Mouse (Mus musculus) 3134 (cell line): ENCODE measurements around the gene Chchd6.
A peak's percentile ranks its signal among the peaks of the same experiment; 100 is the strongest.

Experiments used
- DNase-seq: peaks from one replicate; pipeline ENCODE4 v3.0.0-alpha.2; 2011; ENCODE audit warnings: low spot score; ENCODE audit not compliant: insufficient read length; ENCODE audit errors: extremely low read depth

Gene Chchd6

DNA sequence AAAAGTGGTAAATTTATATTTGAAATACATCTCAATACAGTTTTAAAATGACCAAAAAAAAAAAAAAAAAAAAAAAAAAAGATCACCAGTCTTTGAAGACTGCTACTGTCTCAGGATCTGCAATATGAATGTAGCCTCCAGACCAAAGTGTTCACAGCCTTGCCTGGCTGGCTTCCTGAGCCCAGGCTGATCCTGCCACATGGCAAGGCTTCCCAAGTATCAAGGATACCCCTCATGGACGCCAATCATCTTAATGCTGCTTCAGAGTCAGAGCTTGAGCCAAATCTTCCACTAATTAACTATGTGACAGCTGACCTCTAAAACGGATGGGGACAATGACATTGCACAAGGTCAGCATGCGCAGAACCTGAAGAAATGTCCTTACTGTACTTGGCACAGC lies 3.9 kb downstream of the Chchd6 start:
- DNase-seq, result no peak

DNA sequence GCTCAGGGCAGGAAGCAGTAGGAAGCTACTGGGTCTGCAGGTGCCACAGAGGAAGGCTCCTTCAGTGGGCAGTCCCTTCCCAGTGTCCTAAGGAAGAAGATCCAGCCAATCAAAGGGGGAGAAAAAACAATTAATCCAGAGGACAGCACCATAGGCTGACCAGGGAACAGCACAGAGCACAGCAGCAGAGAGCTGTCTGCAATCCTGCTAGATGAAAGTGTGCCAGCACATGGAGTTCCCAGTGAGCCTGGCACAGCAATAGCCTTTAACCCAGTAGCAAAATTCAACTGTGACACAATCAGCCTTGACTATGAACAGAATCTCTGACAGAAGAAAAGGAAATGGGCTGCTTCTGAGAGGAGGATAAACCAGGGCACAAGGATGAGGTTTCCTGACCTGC lies 9.8 kb downstream of the Chchd6 start:
- no peak for DNase-seq

DNA sequence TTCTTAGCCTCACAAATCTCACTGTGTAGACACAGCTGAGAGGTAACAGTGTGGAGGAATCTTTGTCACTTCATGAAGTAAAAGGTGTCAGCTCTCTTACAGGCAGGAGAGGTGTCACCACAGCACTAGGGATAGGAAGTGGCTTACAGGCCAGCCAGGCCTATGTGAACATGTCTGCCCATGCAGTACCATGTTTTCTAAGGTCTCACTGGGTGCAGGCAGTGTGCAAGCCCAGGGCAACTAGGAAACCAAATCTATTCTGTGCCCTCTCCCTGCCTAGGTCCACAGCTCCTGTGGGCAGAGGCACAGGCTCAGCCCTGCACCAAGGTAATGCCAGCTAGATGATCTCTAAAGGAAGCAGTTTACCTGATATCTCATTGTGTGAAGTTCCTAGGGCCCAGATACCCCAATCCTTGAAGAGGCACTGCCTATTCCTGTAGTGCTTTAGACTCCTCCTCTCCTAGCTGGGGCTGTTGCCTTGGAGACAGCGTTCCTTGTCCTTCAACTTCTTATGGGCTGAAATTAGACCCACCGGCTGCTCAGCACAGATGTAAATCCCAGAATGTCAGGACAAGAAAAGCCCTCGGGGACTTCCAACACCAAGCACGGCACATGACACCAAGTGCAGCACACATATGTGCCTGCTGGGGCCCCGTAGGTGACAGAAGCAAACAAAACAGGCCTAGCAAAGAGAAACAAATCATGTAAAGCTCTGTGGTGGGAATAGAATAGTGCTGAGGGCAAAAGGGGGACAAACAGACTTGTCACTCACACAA lies 10.6 kb downstream of the Chchd6 start:
- DNase-seq, result no peak

DNA sequence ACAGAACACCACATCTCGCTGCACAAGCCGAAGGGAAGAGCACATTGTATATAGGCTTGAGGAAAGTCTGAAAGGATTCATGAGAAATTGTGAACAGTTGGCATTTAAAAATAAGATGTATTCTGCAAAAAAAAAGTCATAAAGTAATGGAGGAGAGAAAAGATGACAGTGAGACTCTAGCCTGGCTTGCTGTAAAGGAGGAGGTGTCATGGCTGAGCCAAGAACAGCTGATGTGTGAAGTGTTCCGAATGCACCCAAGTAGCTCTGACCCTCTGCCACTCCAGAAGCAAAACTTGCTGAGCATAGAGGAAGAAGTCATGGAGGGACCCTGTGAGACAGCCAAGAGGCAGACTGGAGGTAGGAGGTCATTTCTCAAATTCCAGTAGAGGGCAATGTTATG lies 12.3 kb downstream of the Chchd6 start:
- DNase-seq, result no peak

DNA sequence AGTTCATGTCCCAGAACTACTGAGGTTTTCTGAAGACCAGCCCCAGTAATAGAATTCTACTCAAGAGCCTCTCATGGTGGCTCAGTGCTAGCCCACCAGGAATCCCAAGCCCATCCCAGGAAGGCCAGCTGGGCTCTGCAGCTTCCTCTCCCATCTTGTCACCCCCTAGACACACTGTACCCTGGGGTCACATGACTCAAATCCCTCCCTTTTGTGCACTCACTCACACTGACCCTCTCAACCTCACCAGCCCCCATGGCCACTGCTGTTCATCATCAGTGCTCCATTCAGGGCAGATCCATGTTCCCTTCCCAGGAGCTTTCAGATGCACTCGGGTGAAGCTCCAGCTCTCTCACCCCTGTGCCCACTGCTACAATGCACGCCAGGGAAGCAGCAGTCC lies 20.8 kb downstream of the Chchd6 start:
- DNase-seq, result no peak

DNA sequence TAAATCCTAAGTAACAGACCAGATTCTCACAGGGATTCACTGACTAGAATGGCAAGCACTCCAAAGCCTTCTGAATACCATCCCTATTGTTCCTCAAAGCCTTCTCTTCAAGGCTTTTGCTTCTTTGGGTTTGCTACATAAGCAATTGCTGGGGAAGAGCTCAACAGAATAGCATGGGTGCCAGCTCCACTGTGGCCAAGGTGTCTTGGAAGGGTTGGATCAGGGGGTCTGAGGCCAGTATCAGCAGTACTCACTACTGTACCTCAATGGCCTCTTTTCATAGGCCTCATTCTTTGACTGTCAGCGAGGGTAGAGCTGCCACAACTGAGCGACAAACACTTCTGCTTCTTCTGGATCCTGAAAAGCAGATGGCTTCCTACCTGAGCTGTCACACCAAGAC lies 21.7 kb downstream of the Chchd6 start:
- no peak for DNase-seq

DNA sequence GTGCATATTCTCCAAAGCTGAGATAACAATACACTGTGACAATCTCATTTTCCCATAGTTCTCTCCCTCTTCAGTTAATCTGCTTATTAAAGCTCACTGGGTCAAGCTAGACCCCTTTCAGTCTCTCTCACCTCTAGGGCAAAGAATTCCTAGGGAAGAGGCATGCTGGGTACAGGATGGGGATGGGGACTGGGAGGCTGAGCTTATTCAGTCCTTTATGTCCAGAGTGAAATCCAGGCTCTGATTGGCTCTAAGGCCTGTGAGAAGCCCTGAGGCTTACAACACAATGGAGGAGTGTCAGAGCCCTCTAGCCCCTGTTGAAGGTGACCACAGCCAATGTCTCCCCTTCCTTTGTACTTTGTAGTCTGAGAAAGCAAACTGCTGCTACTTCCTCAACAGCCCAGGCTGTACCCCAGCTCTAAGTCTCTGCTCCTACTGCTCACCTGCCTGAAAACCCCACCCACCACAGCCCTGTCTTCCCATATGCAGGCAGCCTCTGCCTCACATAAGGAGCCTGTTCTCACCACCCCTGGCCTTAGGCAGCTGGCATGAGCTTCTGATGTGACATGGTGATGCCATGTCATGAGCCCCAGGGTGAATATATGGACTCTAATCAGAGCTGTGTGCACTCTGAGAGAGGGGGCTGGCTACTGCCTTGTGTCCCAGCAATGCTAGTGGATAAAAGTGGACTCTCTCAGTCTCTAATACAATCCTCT lies 22.4 kb downstream of the Chchd6 start:
- DNase-seq, result no peak

DNA sequence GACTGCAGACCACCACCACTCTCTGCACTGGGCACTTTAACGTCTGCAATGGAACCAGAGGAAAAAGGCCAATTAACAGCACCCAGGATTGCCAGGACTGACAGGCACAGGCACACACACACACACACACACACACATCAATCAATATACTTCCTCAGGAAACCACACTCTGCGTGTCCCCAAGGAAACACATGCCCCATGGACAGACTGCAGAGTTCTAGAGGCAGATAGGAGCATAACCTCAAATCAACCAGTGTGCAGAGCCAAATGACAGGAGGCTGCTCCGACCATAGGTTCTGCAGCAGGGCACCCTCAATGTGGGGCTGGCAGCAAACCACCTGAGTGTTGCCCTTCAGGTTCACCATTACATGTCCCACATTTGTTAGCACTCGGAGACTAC lies 26.1 kb downstream of the Chchd6 start:
- no peak for DNase-seq

DNA sequence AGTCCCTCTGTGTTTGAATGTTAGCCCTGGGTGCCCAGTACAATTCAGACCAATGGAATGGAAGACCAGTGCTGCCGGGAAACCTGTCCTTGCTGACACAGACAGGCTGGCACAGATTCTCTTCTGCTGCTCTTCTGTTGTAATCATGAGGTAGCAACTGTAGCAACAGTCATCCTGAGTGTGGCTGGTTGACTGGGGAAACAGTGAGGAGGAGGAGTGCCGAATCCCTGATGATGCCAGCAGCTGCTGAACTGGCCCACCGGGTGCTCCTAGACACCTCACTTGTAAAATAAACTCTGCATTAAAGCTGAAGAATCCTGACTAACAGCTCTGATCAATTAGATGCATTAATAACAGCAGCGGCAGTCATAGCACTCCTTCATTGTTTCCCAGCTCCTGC lies 28.7 kb downstream of the Chchd6 start:
- no peak for DNase-seq

DNA sequence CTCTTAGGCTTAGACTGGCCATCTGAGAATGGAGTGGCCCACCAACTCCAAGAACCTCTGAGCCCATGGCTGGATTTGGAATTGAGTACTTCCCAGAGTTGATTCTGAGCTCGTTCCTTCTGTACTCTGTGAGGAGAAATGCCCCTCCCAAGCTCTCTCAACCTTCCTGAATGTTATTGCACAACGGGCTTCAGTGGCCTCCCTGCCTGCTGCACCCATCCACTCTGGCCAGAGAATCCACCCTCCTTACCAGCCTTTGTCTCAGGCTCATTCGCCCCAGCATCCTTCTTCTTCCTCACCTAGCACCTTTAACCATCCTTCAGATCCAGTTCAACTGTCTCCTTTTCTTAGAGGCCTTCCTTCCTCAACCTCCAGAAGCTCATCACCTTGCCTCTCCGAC lies 32.1 kb downstream of the Chchd6 start:
- DNase-seq, result no peak

DNA sequence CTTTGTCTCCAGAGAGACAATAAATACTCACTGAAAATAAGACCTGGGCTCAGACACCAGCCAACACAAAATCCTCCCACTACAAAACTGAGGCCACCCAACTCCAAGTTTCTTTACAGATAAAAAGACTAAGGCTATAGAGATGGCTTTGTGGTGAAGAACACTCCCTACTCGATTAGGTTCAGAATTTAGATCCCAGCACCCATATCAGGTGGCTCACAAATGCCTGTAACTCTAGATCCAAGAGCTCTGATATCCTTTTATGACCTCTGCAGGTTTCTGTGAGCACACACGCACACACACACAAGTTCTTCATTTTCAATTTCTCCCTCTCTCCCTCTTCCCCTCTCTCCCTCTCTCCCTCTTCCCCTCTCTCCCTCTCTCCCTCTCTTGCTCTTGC lies 34.6 kb downstream of the Chchd6 start:
- DNase-seq, result no peak

DNA sequence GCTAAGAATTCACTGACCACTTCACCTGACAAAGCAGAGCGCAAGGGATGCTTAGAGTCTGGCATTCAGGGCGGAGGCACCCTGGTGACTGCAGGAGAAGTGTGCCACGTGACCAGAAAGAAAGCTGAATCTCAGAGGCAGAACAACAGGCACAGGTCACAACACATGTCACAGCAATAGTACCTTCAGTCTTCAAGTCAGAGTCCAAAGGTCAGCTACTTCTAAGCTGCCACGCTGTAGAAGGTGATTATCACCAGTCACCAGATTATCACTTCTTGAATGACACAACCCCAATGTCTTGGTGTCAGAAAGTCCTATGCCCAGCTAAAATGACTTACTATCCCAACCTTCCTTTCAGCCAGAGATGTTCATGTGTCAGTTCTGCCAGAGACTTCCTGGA lies 37.8 kb downstream of the Chchd6 start:
- DNase-seq, result no peak

DNA sequence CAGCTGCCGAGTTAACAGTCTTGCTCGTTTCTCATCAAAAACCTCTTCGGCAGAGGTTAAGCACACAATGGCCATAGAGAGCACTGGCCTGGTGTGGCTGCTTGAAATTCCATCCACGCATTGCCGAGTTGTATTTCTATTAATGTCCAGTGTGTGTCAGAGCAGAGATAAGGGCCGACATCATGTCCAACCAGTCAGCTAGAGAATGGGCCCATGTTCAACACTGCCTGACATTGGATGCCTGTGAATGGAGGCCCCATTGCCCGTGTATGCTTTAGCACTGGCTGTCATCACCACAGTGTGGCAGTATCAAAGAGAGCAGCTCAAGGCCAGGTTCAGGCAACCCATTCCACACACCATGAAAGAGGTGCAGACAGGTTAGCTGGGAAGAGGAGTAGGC lies 38.9 kb downstream of the Chchd6 start:
- no peak for DNase-seq

DNA sequence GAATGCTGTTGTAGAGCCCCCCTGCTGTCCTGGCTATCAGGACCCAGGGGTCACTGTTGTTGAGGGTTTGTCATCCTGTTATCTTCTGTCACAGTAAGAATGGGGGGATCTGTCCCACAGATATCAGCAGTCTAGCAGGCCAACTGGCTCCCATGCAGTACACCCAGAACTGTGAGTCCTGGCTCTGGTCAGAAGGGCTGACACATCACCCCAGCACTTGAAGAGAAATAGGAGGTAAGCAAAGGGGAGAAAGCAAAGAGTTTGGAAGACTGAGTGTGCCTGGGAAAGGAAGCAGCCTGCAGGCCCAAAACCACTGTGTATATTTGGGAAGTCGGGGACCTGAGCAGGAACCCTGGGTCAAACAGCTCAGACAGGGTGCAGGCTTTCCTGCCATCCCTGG lies 39.5 kb downstream of the Chchd6 start:
- DNase-seq, result no peak

DNA sequence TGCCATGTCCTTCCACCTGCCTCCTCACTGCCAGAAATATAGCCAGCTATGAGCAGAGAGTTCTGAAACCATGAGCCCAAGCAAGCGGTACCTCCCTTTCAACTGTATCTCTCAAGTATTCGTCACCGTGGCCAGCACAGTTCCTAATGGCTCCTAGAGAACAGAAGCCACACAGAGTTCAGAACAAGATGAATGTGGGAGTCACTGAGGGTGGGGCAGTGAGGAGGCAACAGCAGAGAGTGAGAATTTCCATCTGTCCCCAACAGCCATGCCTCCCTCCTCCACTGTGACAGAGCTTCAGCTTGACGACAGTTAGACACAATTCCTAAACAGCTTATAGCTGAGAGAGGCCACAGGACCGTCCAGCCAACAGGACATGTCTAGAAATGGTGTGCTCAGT lies 41.4 kb downstream of the Chchd6 start:
- DNase-seq, result no peak

DNA sequence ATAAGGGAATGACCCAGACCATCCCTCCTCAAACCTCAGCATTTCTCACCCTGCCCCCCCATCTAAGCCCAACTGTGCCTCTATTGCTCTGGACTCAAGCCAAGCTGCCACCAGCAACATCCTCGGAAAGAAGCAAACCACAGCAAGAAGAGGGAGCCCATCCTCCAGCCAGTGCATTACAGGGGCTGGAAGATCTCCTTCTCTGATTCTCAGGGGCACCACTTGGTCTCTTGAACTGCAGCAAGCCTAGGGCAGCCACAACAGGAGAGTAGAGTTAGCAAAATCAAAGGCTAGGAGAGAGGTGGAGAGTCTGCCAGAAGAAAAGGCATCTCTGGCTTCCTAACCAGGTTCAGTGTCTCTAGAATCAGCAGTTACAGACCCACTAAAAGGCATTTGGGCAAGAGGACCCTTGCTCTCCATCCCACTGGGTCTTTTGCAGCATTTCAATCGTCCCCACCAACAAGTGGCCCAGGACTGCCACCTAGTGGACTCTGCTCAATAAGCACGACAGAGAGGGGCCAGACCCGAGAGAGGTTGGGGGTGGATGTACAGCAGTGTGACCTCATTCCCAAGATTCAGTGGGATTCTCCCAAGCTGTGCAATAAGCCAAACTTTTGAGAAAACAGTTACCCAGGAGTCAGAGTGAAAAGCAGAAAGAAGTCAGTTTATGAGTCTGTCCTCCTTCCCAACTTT lies 42.3 kb downstream of the Chchd6 start:
- DNase-seq, result peak; percentile 18

DNA sequence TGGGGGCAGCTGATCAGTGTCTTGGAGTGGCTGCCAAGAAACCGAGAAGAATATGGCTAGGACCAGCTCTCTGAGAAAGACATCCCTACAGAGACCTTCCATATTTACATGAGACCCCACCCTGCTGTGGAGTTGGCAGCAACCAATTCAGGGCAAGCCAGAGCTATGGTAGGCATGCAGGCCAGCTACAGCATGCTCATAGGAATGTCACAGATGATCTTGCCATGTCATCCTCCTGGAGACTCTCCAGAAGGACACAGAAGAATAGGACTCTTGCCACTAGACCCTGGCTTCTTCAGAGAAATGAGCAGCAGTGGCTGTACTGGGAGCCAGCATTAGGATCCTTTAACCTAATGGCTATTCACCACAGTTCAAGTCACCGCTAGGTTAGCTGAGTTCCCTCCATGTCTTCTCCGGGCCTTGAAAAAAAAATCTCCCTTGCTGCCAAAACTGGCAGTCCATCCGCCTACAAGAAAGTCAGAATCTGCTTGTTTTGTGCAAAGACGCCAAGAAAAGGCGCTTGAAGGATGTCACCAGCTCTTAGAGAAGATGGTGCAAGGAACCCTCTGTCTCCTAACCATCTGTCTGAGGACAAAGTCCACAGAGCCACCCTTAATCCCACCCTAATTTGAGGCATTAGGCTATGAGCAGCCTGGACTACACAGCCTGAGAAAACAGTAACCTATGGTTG lies 43.0 kb downstream of the Chchd6 start:
- no peak for DNase-seq

DNA sequence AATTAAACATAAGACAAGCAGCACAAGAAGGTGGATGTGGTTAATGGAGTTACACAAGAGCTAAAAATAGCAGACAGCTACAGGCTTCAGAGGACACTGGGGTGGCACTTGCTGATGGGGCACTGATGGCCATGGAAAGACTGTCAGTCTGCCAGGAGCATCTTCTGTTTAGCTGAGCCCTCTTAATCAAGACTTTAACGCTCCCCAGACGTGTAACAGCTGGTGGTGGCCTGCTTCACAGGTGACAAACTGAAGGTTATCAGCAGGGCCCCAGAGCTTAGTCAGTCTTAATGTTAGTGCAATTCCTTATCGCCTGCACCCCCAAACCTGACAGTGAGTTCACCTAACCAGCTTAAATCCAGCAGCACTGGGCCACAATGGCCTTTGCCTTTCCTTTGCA lies 46.3 kb downstream of the Chchd6 start:
- DNase-seq, result no peak

DNA sequence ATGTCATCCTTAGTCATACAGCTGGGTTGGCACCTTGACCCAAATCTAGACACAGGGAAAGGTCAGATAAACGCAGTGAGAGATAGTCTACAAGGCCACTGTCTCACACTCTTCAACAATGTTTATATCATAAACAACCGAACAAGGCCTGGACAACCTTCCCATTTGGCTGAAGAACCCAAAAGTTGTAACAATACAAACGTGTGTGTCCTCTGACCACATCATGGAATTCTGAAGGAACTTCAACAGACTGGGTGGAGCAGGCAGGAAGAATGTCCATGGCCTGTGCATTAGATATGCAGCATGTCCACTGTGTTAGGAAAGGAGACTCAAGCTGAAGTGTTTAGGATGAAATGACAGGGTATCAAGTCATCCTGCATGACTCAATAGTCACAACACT lies 47.5 kb downstream of the Chchd6 start:
- DNase-seq, result no peak

DNA sequence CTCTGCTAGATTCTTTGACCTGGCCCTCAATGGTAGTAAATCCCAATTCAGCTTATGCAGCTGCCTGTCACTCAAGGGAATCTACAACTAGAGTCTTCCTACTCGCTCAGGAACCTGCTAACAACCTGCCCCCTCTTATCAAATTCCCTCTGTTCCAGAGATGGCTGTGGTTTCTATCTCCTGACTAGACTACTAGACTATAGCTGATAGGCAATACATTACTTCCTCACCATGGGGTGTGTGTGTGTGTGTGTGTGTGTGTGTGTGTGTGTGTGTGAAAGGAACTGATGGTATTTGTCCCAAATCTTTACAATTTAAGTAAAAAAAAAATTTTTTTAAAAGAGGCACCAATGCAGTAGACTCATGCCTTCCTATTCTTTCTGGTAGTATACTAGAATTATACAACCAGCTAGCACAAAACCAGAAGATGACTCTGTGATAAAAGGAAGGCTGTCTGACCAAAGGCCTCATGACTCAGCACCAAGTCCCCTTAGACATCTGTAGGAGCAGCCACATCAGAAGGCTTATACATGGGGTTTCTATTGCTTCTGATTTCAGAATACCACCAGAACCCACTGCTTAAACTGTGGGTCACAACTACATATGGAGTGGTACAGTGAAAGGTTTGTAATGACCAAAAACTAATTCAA lies 57.2 kb downstream of the Chchd6 start:
- DNase-seq, result no peak
